Mouse (Mus musculus): ENCODE measurements around the gene 1700042G07Rik. TPM values are rescaled to one million over a fixed set of nuclear protein-coding genes. Genes with fewer than 3 reads are reported as not detected.

Gene 1700042G07Rik
- polyA plus RNA-seq (2015; fragmentation: Nextera tagmentation; extraction: Ambion mirVana): not detected in 2 replicates

DNA sequence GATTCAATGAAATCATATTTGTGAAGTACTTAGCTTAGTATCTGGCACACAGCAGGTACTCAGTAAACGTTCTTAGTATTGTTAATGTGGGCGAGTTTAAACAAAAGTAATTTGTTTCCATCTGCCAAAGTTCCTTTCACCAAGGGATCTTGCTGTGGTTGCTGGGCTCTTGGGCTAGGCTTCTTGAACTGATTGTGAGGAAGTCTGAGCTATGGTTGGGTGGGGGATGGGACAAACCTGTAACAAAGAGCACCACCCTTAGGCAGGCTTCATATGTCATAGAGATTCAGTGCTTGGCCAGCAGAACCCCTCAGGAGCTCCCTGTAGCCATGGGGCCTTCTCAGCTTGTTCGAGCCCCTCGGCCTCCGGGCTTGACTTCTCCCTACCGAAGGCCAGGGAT, at the start of gene 1700042G07Rik, which contains the start of gene Gm49337:
1700042G07Rik (plus strand) TSS at position 301 of the 400 bp plus-strand sequence.
Gm49337 (plus strand) TSS at position 313 of the 400 bp plus-strand sequence.
- Histone ChIP-seq H3K4me3 (ENCODE audit: low read depth, low read length) (no peak within 1 kb of the TSS), H3K4me2 (ENCODE audit: low read length) (no peak within 1 kb of the TSS), H3K9me3 (replicated peaks; ENCODE audit: control insufficient read depth, low read length, poor library complexity, severe bottlenecking) (no peaks in the 10 kb centered on the region), H3K27me3 (ENCODE audit: control insufficient read depth, insufficient read depth, low read depth, low read length) (no peaks in the 10 kb centered on the region), H3K4me1 (ENCODE audit: control insufficient read depth, insufficient read depth, low read length) (peaks cover 11% of the 10 kb centered on the region), H3K36me3 (ENCODE audit: control insufficient read depth, insufficient read depth, low read length) (no peaks in the 10 kb centered on the region), H3K27ac (ENCODE audit: low read length) (no peak within 1 kb of the TSS), H3K9ac (ENCODE audit: low read depth, low read length) (no peak within 1 kb of the TSS)
- ATAC-seq: no peak
- 81% methylated on average over 6 of the region's 6 CpGs for WGBS

DNA sequence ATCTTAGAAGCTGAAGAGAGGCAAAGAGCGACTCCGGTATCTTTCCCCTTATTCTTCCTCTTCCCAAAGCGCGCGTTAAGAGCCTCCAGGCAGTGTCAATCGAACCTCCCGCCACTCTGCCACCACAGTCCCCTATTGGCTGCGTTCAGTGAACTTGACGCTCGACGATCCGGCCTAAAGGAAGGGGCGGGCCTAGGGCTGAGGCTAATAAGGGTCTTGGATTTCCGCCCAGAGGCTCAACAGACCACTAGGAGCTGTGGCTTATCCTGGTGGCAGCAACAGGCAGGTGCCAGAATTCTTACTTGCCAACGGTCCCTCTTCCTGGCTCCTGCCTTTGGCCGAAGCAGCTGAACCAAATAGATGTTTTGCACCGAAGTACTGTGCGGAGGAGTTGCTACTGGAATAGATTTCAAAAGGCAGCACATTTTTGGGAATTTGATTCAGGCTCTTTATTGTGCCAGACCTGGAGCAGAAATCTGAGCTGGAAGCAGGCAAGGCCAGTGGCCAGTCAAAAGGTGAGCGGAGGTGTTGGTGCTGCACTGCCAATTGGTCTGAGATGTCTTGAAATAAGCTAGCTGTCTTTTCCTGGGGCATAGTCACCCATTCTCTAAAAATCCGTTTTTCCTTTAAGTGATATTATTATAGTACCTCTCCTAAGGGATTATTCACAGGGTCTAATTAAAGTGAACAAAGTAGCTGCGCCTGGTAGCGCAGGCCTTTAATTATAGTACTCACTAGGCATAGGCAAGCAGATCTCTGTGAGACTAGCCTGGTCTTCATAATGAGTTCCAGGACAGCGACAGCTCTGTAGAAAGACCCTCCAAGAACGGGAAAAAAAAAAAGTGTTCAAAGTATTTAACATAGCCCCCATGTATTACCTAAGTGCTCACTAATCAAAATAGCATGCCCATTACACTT, 49.3 kb upstream of the 1700042G07Rik start, which contains the start of the genes Rad54l and Pomgnt1:
Rad54l (minus strand) TSS at position 89 of the 918 bp plus-strand sequence.
Pomgnt1 (plus strand) TSS at position 239 of the 918 bp plus-strand sequence.
- peak; percentile 97 for ATAC-seq
- H3K9me3 ChIP-seq (replicated peaks; ENCODE audit: control insufficient read depth, low read length, poor library complexity, severe bottlenecking): no peaks in the 10 kb centered on the region
- peak within 1 kb of the TSS; percentile 60 for H3K4me3 ChIP-seq (ENCODE audit: low read depth, low read length)
- no peaks in the 10 kb centered on the region for H3K36me3 ChIP-seq (ENCODE audit: control insufficient read depth, insufficient read depth, low read length)
- peak within 1 kb of the TSS; percentile 48 for H3K27ac ChIP-seq (ENCODE audit: low read length)
- no peaks in the 10 kb centered on the region for H3K27me3 ChIP-seq (ENCODE audit: control insufficient read depth, insufficient read depth, low read depth, low read length)
- H3K4me2 ChIP-seq (ENCODE audit: low read length): peak within 1 kb of the TSS; percentile 67
- H3K9ac ChIP-seq (ENCODE audit: low read depth, low read length): peak within 1 kb of the TSS; percentile 64
- peaks cover 16% of the 10 kb centered on the region for H3K4me1 ChIP-seq (ENCODE audit: control insufficient read depth, insufficient read depth, low read length)
- WGBS: 4% methylated on average over 24 of the region's 24 CpGs

DNA sequence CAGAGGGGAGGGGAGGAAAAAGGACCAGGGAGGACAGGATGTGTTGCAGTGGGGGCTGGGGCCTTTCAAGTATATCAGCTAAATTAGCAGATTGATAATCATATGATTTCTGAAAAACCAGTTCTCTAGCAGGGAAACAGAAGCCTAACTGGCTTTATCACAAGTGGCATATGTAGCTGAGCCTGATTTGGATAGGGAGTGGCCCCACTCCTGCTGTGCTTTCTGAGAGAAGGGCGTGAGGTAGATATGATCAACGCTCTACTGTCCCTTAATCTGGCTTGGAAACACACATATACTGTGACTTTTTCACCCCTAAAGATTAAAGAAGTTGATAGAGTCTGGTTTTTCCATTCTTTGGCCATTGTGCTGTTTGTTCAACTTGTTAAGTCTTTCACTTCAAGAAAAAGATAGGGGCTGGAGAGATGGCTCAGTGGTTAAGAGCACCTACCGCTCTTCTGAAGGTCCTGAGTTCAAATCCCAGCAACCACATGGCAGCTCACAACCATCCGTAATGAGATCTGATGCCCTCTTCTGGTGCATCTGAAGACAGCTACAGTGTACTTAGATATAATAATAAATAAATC, 47.3 kb upstream of the 1700042G07Rik start:
- no peak for ATAC-seq
- H3K9me3 ChIP-seq (replicated peaks; ENCODE audit: control insufficient read depth, low read length, poor library complexity, severe bottlenecking): no peaks in the 10 kb centered on the region
- 92% methylated on average over 4 of the region's 4 CpGs for WGBS
- no peak overlapping the region for H3K4me2 ChIP-seq (ENCODE audit: low read length)
- no peak overlapping the region for H3K27ac ChIP-seq (ENCODE audit: low read length)
- H3K27me3 ChIP-seq (ENCODE audit: control insufficient read depth, insufficient read depth, low read depth, low read length): no peaks in the 10 kb centered on the region
- H3K4me3 ChIP-seq (ENCODE audit: low read depth, low read length): no peak overlapping the region
- H3K36me3 ChIP-seq (ENCODE audit: control insufficient read depth, insufficient read depth, low read length): no peaks in the 10 kb centered on the region
- peaks cover 16% of the 10 kb centered on the region for H3K4me1 ChIP-seq (ENCODE audit: control insufficient read depth, insufficient read depth, low read length)
- H3K9ac ChIP-seq (ENCODE audit: low read depth, low read length): no peak overlapping the region

DNA sequence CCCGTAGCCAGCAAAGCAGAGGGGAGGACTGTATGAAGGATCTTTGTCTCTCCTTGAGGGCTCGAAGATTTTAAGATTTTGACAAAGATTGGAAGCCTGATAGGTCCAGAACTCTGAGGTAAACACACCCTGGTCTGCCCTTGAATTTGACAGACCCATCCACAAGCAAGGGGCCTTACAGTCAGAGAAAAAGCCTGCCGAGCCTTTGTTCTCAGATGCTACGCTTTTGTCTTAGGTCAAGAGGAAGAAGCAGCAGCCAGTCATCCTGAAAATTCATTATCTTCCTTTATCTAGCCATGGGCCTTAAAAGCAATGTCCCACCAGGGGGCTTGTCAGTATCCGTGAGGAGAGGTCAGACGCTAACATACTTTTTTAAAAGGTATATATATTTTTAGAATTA, 45.2 kb upstream of the 1700042G07Rik start:
- 65% methylated on average over 6 of the region's 6 CpGs for WGBS

DNA sequence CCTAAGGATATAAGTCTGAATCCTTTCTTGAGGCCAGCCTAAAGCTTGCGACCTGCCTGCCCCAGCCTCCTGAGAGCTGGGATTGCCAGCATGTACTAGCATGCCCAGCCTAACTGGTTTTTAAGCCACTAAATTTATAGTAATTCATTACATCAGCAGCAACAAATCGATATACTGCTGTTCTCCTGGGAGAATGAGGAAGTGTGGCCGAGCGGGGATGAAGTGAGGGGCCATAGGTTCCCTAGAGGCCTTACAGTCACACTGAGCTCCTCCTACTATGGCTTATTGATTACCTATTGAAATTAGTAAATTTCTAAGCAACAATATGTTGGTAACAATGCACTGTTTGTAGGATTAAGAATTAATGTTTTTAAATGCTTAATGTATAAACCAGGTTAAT, 40.0 kb upstream of the 1700042G07Rik start:
- H3K27me3 ChIP-seq (ENCODE audit: control insufficient read depth, insufficient read depth, low read depth, low read length): no peaks in the 10 kb centered on the region
- no peaks in the 10 kb centered on the region; the same call in 1 of the 2 replicates for H3K4me1 ChIP-seq (ENCODE audit: control insufficient read depth, insufficient read depth, low read length)
- no peaks in the 10 kb centered on the region for H3K9me3 ChIP-seq (replicated peaks; ENCODE audit: control insufficient read depth, low read length, poor library complexity, severe bottlenecking)
- no peak overlapping the region for H3K9ac ChIP-seq (ENCODE audit: low read depth, low read length)
- H3K36me3 ChIP-seq (ENCODE audit: control insufficient read depth, insufficient read depth, low read length): no peaks in the 10 kb centered on the region
- H3K4me2 ChIP-seq (ENCODE audit: low read length): no peak overlapping the region
- no peak for ATAC-seq
- H3K27ac ChIP-seq (ENCODE audit: low read length): no peak overlapping the region
- 85% methylated on average over 4 of the region's 4 CpGs for WGBS
- no peak overlapping the region for H3K4me3 ChIP-seq (ENCODE audit: low read depth, low read length)

More for the DNA sequence above, 45.2 kb upstream of the 1700042G07Rik start:
- Histone ChIP-seq H3K4me1 (ENCODE audit: control insufficient read depth, insufficient read depth, low read length) (peaks cover 13% of the 10 kb centered on the region), H3K36me3 (ENCODE audit: control insufficient read depth, insufficient read depth, low read length) (no peaks in the 10 kb centered on the region), H3K27me3 (ENCODE audit: control insufficient read depth, insufficient read depth, low read depth, low read length) (no peaks in the 10 kb centered on the region), H3K9ac (ENCODE audit: low read depth, low read length) (0 out of 2 replicates have a peak overlapping the region, but pooled peaks have one; percentile 25), H3K4me3 (ENCODE audit: low read depth, low read length) (no peak overlapping the region), H3K9me3 (replicated peaks; ENCODE audit: control insufficient read depth, low read length, poor library complexity, severe bottlenecking) (no peaks in the 10 kb centered on the region), H3K4me2 (ENCODE audit: low read length) (no peak overlapping the region), H3K27ac (ENCODE audit: low read length) (no peak overlapping the region)
- no peak for ATAC-seq

DNA sequence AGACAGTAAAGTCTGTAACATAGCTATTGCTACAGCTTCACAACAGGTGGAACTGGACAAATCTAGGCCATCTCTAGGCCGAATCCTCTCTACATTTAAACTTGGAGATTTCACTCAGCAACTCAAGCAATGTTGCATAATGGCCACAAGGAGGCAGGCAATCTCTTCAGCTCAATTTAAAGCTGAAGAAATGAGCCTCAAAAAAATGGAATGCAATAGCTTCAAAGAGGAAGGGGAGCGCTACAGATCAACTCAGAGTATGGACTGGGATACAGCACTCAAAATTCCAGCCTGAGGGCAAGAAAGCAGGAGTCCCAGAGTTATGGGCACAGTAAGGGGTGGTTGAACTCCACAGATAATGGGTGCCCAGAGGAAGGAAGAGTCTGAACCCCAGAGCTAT, 38.2 kb upstream of the 1700042G07Rik start:
- Histone ChIP-seq H3K4me1 (ENCODE audit: control insufficient read depth, insufficient read depth, low read length) (no peaks in the 10 kb centered on the region; the same call in 1 of the 2 replicates), H3K36me3 (ENCODE audit: control insufficient read depth, insufficient read depth, low read length) (no peaks in the 10 kb centered on the region), H3K4me3 (ENCODE audit: low read depth, low read length) (no peak overlapping the region), H3K27ac (ENCODE audit: low read length) (no peak overlapping the region), H3K9ac (ENCODE audit: low read depth, low read length) (no peak overlapping the region), H3K4me2 (ENCODE audit: low read length) (no peak overlapping the region), H3K9me3 (replicated peaks; ENCODE audit: control insufficient read depth, low read length, poor library complexity, severe bottlenecking) (no peaks in the 10 kb centered on the region), H3K27me3 (ENCODE audit: control insufficient read depth, insufficient read depth, low read depth, low read length) (no peaks in the 10 kb centered on the region)
- 26% methylated on average over 2 of the region's 2 CpGs for WGBS
- ATAC-seq: peak; percentile 47; the same call in 1 of the 2 replicates

DNA sequence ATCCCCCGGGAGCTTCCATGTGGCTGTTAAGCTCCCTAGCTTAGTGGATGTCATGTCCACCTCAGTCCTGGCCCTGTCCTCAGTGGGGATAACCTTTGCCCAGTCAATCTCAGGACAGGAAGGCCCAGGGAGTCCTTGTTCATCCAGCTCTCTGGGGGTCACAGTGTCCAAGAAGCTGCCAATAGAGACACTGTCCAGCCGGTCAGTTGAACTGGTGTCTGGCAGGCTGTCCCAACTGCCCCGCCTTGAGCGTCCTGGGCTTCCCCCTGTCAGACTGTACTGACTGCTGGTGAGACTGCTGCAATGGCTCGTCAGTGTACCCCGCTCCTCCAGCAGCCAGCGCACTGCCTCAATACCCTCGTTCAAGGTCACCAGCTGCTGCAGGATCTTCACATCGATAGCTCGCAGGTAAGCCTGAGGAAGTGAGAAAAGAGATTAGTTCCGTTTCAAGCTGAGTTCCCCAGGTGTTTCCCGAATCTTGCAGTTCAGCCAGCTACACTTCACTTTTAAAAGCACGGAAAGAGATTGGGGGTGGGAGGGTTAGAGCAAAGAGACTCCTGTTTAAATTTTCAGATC, 35.7 kb upstream of the 1700042G07Rik start:
- H3K4me3 ChIP-seq (ENCODE audit: low read depth, low read length): no peak overlapping the region
- H3K9ac ChIP-seq (ENCODE audit: low read depth, low read length): no peak overlapping the region
- no peaks in the 10 kb centered on the region for H3K36me3 ChIP-seq (ENCODE audit: control insufficient read depth, insufficient read depth, low read length)
- 46% methylated on average over 13 of the region's 13 CpGs for WGBS
- H3K9me3 ChIP-seq (replicated peaks; ENCODE audit: control insufficient read depth, low read length, poor library complexity, severe bottlenecking): no peaks in the 10 kb centered on the region
- peaks cover 4% of the 10 kb centered on the region; the same call in 1 of the 2 replicates for H3K4me1 ChIP-seq (ENCODE audit: control insufficient read depth, insufficient read depth, low read length)
- no peak overlapping the region for H3K27ac ChIP-seq (ENCODE audit: low read length)
- H3K4me2 ChIP-seq (ENCODE audit: low read length): no peak overlapping the region
- no peaks in the 10 kb centered on the region for H3K27me3 ChIP-seq (ENCODE audit: control insufficient read depth, insufficient read depth, low read depth, low read length)
- ATAC-seq: no peak

DNA sequence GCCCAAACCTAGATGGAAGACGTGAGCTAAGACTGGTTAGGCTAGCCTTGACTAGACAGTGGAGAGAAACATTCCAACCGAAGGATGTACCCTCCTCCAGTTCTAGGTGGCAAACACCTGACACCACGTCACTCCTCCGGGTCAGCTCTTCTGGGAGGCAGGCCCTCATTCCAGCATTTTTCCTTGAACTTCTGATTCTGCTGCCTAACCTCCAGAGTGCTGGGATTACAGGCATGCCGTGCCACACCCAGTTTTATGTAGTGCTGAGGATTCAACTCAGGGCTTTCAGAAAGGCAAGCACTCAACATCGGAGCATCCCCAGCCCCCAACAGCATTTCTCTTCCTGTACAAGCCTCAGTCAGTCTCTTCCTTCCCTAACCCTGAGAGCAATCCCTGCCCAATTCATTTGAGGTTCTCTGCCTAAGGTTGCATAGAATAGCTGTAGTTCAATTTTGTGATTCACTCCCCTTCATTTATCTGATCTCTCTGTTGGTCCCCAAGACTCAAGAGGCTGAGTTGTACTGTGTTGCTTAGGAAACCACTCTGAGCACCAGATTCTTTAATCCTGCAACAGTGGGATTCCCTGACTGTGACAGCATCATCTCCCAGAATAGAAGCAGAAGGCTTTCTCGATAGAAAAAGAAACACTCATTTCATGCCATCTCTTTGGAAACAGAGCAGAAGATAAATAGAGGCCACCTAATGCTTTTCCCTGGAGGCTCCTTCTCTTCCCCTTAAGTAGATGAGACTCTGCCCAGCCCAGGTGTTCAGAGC, 32.2 kb upstream of the 1700042G07Rik start:
- Histone ChIP-seq H3K27ac (ENCODE audit: low read length) (no peak overlapping the region), H3K9ac (ENCODE audit: low read depth, low read length) (no peak overlapping the region), H3K4me3 (ENCODE audit: low read depth, low read length) (no peak overlapping the region), H3K27me3 (ENCODE audit: control insufficient read depth, insufficient read depth, low read depth, low read length) (no peaks in the 10 kb centered on the region), H3K4me2 (ENCODE audit: low read length) (no peak overlapping the region), H3K9me3 (replicated peaks; ENCODE audit: control insufficient read depth, low read length, poor library complexity, severe bottlenecking) (no peaks in the 10 kb centered on the region), H3K36me3 (ENCODE audit: control insufficient read depth, insufficient read depth, low read length) (no peaks in the 10 kb centered on the region), H3K4me1 (ENCODE audit: control insufficient read depth, insufficient read depth, low read length) (peaks cover 7% of the 10 kb centered on the region; the same call in 1 of the 2 replicates)
- WGBS: 77% methylated on average over 7 of the region's 7 CpGs
- ATAC-seq: no peak
